Mouse (Mus musculus): ENCODE measurements around the gene Zfp458. TPM values are rescaled to one million over a fixed set of nuclear protein-coding genes. Genes with fewer than 3 reads are reported as not detected.

Gene Zfp458
- polyA plus RNA-seq (2014; fragmentation: Illumina TruSeq; extraction: RNeasy Lipid Tissue Mini Kit (QIAGEN cat#74804)) = 11.5 TPM

GRCm38 (mm10) chr13:67278314-67278713 lies at the start of gene Zfp458:
Zfp458 (minus strand) TSS chr13:67278466.

GRCm38 (mm10) chr13:67305822-67306672 lies 27.8 kb upstream of the Zfp458 start, which contains the start of gene Zfp457:
Zfp457 (minus strand) TSS chr13:67306485.

Other genes with a start within 250 kb of the Zfp458 start
- gene Zfp712, start 217.3 kb downstream of the Zfp458 start, polyA plus RNA-seq (2014; fragmentation: Illumina TruSeq; extraction: RNeasy Lipid Tissue Mini Kit (QIAGEN cat#74804)) = 23.4 TPM
- 42.0 TPM for gene Zfp708, start 180.5 kb downstream of the Zfp458 start, polyA plus RNA-seq (2014; fragmentation: Illumina TruSeq; extraction: RNeasy Lipid Tissue Mini Kit (QIAGEN cat#74804))
- gene Gm28557, start 169.9 kb downstream of the Zfp458 start, polyA plus RNA-seq (2014; fragmentation: Illumina TruSeq; extraction: RNeasy Lipid Tissue Mini Kit (QIAGEN cat#74804)) = 7.5 TPM
- gene Rslcan18, start 162.2 kb downstream of the Zfp458 start, polyA plus RNA-seq (2014; fragmentation: Illumina TruSeq; extraction: RNeasy Lipid Tissue Mini Kit (QIAGEN cat#74804)) = 1.8 TPM
- gene Zfp759, start 156.8 kb downstream of the Zfp458 start, polyA plus RNA-seq (2014; fragmentation: Illumina TruSeq; extraction: RNeasy Lipid Tissue Mini Kit (QIAGEN cat#74804)) = 30.8 TPM
- 42.0 TPM for gene Rsl1, start 105.3 kb downstream of the Zfp458 start, polyA plus RNA-seq (2014; fragmentation: Illumina TruSeq; extraction: RNeasy Lipid Tissue Mini Kit (QIAGEN cat#74804))
- gene Zfp455, start 84.0 kb downstream of the Zfp458 start, polyA plus RNA-seq (2014; fragmentation: Illumina TruSeq; extraction: RNeasy Lipid Tissue Mini Kit (QIAGEN cat#74804)) = 23.7 TPM
- 0.63 TPM for gene Zfp457, start 28.0 kb upstream of the Zfp458 start, polyA plus RNA-seq (2014; fragmentation: Illumina TruSeq; extraction: RNeasy Lipid Tissue Mini Kit (QIAGEN cat#74804))
- gene Zfp595, start 54.1 kb upstream of the Zfp458 start, polyA plus RNA-seq (2014; fragmentation: Illumina TruSeq; extraction: RNeasy Lipid Tissue Mini Kit (QIAGEN cat#74804)) = 39.4 TPM
- not detected for gene Gm28044, start 82.1 kb upstream of the Zfp458 start, polyA plus RNA-seq (2014; fragmentation: Illumina TruSeq; extraction: RNeasy Lipid Tissue Mini Kit (QIAGEN cat#74804))
- 26.2 TPM for gene Zfp953, start 82.1 kb upstream of the Zfp458 start, polyA plus RNA-seq (2014; fragmentation: Illumina TruSeq; extraction: RNeasy Lipid Tissue Mini Kit (QIAGEN cat#74804))
- not detected for gene Gm28041, start 97.3 kb upstream of the Zfp458 start, polyA plus RNA-seq (2014; fragmentation: Illumina TruSeq; extraction: RNeasy Lipid Tissue Mini Kit (QIAGEN cat#74804))
- gene Zfp456, start 97.3 kb upstream of the Zfp458 start, polyA plus RNA-seq (2014; fragmentation: Illumina TruSeq; extraction: RNeasy Lipid Tissue Mini Kit (QIAGEN cat#74804)) = 17.6 TPM
- 37.0 TPM for gene Zfp429, start 121.4 kb upstream of the Zfp458 start, polyA plus RNA-seq (2014; fragmentation: Illumina TruSeq; extraction: RNeasy Lipid Tissue Mini Kit (QIAGEN cat#74804))
- gene Zfp459, start 143.0 kb upstream of the Zfp458 start, polyA plus RNA-seq (2014; fragmentation: Illumina TruSeq; extraction: RNeasy Lipid Tissue Mini Kit (QIAGEN cat#74804)) = 6.3 TPM
- gene Zfp874a, start 173.2 kb upstream of the Zfp458 start, polyA plus RNA-seq (2014; fragmentation: Illumina TruSeq; extraction: RNeasy Lipid Tissue Mini Kit (QIAGEN cat#74804)) = 88.4 TPM
- 66.5 TPM for gene Zfp874b, start 205.8 kb upstream of the Zfp458 start, polyA plus RNA-seq (2014; fragmentation: Illumina TruSeq; extraction: RNeasy Lipid Tissue Mini Kit (QIAGEN cat#74804))
- 64.3 TPM for gene Zfp58, start 222.1 kb upstream of the Zfp458 start, polyA plus RNA-seq (2014; fragmentation: Illumina TruSeq; extraction: RNeasy Lipid Tissue Mini Kit (QIAGEN cat#74804))
- gene Gm26965, start 247.7 kb upstream of the Zfp458 start, polyA plus RNA-seq (2014; fragmentation: Illumina TruSeq; extraction: RNeasy Lipid Tissue Mini Kit (QIAGEN cat#74804)) = not detected
- gene Zfp87, start 247.7 kb upstream of the Zfp458 start, polyA plus RNA-seq (2014; fragmentation: Illumina TruSeq; extraction: RNeasy Lipid Tissue Mini Kit (QIAGEN cat#74804)) = 47.2 TPM